Mouse (Mus musculus) adrenal gland, adult 18-20 months (tissue): ENCODE measurements at regions not wholly inside any gene's neighbourhood (a gene's known extent, or its start where the extent isn't known, plus 50 kb on each side); places are given as distances from the start of the nearest gene placed in this dataset.

Experiments used
- DNase-seq, 2 experiments: peaks; one replicate each; pipeline ENCODE4 v3.0.0; 2021 to 2022; ENCODE audit warnings: low spot score in 2 of 2

DNA sequence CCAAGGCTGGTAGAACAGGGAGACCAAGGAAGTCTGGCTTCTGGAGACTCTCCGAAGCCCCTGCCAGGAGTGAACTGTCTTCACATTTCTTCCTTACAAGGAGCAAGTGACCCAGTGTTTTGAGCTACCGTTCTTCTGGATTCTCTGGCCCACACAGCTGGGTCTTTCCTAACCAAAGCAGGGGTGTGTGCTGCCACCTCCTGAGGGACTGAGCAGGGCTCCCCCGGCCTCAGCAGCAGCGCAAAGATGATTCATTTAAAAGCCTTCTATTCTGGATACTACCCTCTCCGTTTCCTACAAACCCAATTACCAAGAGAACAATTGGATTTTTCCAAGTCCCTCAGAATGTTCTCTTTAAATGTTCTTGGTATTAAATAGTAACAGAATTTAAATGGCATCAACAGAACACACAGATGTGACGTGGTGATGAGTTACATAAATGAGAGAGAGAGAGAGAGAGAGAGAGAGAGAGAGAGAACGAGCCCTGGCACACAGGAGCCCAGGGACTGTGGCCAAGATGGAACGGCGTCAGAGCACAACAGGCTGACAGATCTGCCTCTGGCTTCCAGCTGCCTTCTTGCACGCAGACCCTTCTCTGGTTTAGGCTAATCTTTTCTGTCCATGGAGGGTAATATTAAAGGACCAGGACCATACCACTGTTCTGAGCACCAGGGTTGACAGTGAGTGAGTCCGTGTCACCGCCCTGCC, 191.6 kb downstream of the Agtpbp1 start:
- DNase-seq: no peak

DNA sequence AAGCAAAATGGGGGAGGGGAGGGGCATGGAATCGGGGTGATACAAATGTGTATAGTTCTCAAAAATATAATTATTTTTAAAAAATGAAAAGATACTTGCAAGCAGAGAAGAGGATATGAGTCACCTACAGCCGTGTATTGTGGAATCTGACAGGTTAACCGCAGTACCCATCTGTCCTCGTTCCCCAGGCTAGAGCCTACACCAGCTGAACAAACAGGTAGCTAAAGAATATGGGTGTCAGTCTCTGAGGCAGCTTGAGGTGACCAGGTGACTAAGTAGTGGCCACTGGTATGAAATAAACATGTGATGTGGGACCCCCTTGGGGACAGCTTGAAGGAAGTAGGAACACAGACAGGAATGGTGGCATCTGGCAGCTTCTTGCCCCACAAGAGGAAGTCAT, 192.2 kb downstream of the Agtpbp1 start:
- DNase-seq: no peak

DNA sequence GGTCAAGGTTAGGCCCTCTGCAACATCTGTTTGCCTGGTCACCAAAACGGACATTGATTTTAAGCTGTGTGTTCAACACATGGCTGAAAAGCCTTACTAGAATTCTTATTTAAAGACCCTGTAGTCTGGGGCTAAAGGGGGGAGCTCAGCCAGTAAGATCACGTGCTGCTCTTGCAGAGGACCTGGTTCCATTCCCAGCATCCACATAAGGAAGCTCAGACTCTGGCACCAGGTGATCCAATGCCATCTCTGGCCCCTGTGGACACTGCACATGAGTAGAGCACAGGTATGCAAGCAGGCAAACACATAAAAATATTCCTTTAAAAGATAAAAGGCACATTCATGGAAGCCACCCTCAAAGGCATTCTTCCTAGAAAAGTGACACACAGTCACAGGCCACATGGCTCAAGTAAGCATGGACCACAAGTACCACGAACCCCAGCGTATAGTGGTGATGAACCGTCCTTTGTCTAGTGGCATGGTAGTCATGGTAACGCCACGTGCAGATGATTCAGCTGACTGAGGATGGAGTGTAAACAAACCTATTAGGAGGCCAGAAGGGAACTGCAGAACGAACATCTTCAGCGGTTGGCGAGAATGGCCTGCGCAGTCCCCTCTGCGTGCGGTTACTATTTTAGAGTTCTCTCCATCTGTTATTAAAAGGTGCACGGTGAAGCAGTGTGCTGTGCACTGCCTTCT, 197.3 kb downstream of the Agtpbp1 start:
- DNase-seq: no peak

DNA sequence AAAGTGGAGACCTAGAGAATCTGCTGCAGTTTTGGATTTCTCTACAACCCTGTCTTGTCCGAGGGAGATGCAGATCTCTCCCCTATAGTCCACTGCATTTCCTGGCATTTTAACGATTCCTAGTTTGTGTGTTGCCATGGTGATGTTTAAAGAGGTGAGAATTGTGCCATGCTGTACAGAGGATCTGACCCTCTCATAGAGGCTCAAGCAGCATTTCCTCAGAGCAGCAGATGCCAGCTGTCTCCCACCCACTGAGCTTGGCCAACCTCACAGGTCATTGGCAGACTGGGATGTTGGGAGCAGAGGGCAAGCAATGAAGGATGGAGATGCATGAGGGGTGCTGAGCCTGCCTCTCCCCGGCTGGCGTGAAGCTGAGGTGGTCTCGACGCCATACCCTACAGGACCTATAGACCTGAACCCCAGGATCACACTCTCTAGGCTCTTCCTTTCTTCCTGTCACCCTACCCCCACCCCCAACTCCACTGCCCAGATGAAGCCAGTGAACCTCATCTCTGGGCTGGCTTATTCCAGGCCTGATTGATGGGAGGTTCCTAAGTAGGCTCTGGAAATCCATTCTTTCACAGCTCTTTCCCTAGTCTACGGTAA, 198.0 kb downstream of the Agtpbp1 start:
- no peak for DNase-seq

DNA sequence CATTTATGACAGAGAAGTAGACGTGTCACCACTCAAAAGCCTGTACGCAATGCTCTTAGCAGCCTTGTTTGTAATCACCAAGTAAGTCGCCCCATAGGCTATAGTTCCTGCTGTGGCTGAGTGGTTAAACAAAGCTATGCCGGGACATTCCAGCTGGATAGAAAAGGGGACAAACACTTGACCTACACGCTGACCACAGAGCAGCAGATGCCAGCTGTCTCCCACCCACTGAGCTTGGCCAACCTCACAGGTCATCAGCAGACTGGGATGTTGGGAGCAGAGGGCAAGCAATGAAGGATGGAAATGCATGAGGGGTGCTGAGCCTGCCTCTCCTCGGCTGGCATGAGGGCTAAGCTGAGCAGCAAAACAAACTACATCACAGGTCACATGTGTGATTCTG, 199.2 kb downstream of the Agtpbp1 start:
- no peak for DNase-seq

DNA sequence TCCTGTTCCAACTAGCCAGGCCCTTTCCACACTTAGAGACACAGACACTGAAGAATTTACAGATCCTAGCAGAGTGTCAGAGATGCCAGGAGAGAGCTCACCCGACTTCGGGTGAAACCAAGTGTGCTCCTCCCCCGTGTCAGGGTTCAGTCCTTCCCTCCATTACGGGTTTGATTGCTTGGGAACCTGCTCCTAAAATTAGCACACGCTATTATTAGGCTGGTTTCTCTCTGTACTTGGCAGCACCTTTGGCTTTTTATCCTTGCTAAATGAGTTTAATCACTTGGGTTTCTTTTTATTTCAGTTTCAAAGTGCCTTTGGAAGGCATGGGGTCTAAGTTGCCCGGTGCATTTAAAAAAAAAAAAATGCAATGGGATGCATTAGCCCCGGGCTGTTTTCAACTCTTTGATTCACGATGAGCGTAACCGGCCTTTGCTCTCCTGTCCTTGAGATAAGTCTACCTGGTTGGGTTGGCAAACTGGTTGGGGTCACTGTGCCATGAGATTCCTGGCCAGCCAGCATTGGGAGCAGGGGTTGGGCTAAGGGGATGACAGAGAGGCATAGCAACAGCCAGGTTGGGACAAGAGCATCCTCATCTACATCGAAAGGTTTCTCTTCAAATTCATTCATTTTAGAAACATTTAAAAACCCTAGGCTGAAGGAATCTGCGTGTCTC, 214.7 kb downstream of the Agtpbp1 start:
- DNase-seq: no peak

DNA sequence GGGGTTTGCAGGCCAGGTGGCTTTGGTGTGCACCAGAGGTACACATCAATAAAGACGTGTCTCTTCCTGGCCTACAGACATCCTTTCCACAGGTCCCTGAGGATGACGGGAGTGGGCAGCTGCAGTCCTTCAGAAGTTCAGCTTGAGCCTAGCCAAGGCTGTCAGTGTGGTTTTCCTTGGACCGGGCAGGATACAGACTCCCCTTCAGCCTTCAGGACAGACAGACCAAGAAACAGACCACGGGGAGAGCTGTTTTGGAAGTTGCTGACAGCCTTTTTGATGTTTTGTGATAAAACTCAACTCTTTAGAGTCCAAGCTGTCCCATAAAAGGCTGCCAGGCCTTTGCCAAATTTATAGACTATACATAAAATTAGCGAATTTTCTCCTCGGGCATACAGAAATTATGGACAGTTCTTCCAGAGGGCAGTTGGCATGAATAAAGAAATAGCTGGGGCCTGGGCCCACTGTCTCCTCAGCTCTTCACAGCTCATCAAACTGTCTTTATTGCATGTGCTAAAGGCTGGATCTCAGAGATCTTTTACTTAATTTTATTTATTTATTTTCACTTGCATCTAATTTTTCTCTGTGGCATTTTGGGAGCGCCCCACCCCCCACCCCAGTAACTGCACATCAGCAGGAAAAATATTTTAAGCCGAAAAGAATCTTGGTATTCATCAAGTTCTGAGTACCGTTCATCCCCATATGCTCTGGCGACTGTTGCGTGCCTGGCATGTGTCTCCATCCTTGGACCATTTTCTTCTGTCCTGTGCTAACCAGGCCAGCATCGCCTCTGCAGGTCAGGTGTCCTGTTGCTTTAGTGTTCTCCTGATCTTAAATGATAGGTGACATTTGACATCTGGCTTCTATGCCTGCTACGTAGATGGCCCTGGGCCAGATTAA, 216.2 kb downstream of the Agtpbp1 start:
- DNase-seq: no peak

DNA sequence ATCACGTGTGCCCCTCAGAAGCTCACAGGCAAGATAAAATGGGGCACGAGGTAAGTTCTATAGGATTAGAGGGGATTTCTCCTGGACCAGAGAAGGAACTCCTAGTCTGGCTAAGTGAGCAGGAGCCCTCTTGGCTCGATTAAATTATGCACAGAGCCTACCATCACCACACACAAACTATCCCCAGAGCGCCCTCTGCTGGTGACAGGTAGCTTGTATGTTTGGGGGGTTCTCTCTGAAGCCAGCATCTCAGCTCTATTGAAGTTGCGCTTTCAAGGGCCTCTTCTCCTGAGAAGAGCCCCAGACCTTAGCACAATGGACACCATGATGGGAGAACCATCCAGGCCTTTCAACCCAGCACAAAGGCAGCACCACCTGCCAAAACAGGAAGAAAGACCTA, 219.6 kb downstream of the Agtpbp1 start:
- peak; percentile 71 to 76 for DNase-seq

DNA sequence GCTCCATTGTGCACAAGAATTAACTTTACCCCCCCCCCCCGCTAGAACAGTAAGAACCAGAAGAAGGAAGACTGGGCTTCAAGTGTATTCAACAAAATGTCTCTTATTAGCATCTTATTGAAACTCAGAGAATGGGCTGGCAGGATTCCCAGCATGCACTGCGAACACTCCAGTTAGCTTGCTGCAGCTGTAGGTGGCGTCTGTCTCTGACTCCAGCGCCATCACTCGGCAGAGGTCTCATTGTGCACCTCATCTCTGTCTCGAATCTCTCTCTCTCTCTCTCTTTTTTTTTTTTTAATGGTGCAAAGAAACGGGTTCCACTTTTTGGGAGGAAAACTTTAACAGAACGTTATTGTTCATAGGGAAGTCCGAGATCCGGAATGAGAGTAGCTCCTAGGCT, 221.6 kb downstream of the Agtpbp1 start:
- no peak for DNase-seq

DNA sequence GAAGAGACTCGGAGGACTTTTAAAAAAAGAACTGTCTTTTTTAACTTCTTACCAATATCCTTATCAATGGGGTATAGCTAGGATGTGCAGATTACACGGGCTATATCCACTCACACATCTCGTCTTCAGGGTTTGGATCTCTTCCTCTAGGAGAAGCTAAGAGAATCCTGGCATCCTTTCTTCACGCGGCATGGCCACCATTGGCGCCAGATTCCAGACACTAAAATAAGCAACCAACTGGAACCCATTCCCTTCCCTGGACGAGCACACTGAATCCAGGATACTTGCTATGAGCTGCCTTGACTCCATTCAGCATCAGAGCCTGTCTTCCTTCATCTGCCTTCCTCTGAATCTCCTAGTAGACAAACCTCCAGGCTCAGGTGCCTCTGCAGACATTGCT, 223.7 kb downstream of the Agtpbp1 start:
- no peak for DNase-seq

DNA sequence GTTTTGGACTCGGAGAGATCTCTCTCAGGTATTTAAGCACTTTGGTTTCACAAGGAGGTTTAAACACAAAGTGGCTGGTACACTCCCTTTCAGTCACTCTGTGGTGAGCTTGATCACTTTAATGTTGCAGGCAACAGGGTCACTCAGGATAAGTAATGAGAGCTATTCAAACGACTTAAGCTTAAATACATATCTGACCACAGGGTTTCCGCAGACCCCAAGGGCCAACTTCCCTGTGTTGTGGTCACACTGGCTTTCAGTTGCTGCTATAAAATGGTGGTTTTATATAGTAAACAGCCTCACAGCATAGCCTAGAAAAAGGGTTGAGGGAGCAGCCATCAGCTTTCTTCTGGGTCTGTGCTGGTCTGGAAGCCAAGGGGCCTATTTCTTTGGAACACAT, 225.0 kb downstream of the Agtpbp1 start:
- no peak for DNase-seq

DNA sequence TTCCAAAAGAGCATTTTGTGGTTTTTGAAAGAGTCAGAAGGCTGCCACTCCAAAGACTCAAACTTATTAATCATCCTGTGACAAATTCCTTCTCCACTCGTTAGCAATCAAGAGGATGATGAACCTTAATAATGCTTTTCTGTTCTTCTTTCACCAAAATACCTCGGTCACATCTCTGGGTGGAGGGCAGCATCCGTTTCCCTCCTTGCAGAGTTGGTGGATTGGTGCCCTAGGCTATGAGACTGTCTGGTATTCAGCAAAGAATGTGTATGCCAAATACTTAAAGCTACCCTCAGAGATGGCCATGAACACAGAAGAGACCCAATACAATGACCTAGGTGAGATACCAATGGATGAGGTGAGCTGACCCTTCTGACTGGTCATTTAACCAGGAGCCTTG, 226.6 kb downstream of the Agtpbp1 start:
- no peak for DNase-seq

DNA sequence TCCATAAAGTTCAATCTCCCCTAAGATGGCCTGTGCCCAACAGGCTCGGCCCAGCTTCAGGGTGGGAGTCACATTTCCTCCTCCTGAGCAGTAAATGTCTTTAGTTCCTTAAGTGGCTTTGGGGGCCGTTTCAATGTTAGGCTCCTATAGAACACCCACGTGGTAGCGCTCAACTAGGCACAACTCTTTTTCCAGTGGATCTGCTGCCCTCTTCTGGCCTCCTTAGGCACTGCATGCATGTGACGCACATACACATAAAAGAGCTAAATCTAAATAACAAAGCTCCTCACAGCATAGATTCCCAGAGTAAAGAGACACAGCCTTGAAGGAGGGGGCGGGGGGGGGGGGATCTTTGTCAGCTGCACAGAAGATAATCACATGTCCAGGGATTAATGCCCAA, 233.6 kb downstream of the Agtpbp1 start:
- DNase-seq: no peak

DNA sequence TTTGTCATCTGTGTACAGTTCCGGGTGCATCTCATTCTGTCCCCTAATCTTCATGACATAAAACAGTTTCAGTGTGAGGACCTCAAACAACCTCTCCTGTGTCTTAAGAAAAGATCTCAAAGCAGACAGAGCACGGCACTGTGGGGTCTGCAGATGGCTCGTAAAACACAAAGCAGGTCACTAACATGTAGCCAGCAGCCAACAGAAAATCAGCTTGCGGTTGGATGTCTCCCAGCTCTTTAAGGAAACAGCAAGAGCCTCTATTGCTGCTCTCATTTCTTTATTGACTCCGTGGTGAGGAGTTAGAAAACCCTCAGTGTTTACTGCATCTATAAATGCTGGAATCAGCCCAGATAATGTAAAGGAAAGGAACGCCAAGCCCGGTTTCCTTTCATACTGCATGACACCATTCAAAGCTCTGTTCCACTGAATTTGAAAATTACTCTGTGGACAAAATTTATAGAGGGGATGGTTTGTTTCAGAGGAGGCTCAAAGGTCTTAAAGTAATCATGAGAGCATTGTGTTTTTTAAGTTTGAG, 234.3 kb downstream of the Agtpbp1 start:
- DNase-seq: no peak

DNA sequence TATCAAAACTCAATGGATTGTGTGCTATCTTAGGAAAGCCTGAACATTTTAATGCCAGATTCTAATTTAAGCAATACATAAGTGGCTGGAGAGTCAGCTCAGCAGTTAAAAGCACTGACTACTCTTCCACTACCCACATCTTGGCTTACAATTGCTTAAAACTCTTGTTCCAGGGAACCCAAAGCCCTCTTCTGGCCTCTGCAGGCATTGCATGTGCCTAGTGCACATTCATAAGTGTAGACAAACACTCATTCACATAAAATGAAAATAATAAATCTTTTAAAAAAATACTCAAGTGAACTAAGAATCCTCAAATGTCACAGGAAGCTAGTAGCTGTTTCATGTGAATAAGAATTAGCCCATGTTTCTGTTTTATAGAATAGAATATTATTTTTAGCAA, 236.5 kb downstream of the Agtpbp1 start:
- no peak for DNase-seq

DNA sequence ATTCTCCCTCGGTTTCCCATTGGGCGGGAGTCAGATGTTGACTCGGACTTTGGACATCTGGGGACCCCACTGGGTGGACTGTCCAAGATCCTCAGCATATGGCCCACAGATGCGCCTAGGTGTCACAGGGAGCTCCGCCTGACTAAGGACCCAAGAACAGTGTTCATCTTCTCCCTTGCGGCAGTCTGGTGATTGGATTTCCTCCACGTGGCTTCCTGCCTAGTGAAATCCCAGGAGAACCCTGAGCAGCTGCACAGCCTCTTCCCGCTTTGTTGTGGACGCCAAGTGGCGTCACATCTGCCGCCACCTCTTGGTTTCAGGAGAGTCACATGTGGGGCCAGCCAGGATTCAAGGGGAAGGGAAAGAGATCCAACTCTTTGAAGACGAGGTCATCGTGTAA, 243.2 kb downstream of the Agtpbp1 start:
- DNase-seq: peak in 1 of 2 experiments; percentile 32

DNA sequence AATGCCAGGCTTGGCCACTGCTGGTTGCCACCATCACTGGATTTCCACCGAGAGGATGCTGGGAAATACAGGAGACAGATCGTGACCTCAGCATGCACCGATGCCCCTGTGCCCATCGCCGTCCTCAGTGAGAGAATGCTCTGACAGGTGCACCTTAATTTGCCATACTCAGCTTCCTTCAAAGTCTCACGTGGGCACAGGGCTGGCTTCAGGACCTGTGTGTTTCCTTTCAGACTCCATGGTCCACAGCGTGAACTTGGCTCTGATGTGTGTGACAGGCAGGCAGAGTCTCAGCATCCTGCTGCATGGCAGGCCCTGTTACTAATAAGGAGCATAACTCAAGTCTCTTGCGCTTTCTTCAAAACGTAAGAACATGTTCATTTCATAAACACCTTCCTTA, 246.6 kb downstream of the Agtpbp1 start:
- no peak for DNase-seq

DNA sequence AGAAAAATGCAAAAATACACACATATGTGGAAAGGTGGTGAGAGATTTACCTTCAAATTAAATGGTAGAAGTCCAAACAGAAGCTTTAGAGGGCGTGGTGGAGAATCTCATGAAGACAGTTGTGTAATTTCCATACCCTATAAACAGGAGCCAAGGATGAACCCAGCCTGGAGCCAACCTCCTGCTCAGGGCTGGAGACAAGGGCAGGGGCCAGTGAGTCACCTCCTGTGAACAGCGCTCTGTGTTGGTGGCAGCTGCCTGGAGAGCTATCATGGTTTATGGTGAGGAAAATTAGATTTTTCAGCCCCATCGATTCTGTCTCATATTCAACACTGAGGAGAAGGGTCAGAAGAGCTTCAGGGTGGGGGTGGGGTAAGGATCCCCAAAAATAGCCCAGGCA, 261.1 kb downstream of the Agtpbp1 start:
- DNase-seq: no peak

DNA sequence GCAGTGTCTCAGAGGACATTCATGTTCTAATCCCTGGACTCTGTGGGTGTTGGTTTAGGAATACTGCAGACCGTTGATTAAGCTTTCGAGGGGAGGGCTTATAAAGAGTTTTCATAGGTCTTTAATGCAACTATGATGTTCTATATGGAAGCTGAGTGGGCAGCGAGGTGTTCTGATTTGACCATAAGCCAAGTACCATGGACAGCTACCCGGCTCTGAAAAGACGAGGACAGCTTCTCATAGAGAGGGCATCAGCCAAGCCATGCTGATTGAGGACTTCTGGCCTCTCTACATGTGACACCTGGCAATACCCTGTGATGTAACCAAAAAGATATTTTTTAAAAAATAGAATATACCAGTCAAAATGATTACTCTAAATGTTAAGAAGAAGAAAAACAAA, 261.6 kb downstream of the Agtpbp1 start:
- no peak for DNase-seq

DNA sequence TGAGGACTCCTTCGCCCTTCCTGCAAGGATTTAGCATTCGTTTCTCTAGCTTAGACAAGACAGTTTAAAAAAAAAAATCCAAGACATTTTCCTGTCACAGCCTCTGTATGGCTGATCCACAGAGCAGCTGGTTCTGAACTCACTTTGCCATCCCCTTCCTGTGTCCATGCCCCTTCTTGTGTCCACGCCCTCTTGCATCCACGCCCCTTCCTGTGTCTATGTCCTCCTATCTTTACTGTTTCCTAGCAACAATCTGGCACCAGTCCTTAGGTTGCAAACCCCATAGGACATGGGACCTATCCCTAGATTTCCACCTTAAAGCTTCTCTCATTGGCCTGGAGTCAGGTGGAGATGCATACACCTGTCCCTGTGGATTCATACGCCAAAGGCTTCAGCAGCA, 264.8 kb downstream of the Agtpbp1 start:
- no peak for DNase-seq
